Mouse (Mus musculus) G1E (cell line): ENCODE results near the gene Padi6.

Source experiments
- CTCF ChIP-seq: IDR thresholded peaks from 2 replicates; pipeline ENCODE4 v1.5.1; 2012; ENCODE audit warnings: low read depth, low read length, inconsistent platforms, mixed read lengths
- GATA1 ChIP-seq: IDR thresholded peaks from 2 replicates; pipeline ENCODE4 v1.6.1; 2012; ENCODE audit warnings: borderline replicate concordance, low read length, inconsistent platforms, mixed read lengths
- GATA2 ChIP-seq: IDR thresholded peaks from 2 replicates; pipeline ENCODE4 v1.6.1; 2012; ENCODE audit warnings: low read depth, low read length, inconsistent platforms, borderline replicate concordance
- POLR2AphosphoS5 ChIP-seq: IDR thresholded peaks from 2 replicates; pipeline ENCODE4 v1.6.1; 2012; ENCODE audit warnings: low read depth, low read length, inconsistent platforms; ENCODE audit not compliant: insufficient replicate concordance
- TAL1 ChIP-seq: conservative IDR thresholded peaks from 2 replicates; pipeline ENCODE4 v1.6.1; 2012; ENCODE audit warnings: low read depth, low read length, inconsistent platforms, mixed read lengths

DNA sequence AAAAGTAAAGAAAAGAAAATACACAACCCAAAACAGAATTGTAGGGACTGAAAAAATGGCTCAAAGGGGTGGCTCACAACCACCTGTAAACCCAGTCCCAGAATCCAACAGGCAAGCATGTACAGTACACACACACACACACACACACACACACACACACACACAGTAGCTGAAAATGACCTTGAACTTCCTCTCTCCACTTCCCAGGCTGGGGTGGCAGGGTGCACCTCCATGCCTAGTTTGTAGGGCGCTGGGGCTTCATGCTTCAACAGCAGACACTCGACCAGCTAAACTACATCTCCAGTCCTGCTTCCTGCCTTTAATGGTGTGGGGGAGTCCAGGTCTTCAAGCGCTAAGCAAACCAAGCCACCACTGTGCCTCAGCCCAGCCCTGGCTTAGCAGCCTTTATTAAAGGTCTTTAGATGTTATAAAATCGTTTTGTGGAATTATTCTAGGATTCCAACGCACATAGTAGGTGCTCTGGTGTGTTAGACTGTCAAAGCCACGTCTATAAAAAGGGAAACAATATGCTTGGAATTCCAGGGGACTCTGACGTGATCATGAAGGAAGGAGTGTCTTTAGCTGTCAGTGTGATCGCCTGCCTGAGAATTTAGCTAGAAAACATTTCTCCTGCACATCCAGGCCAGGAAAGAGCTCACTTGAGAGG, 61.6 kb downstream of the Padi6 start:
- no peak for TF ChIP-seq CTCF
- TF ChIP-seq GATA1: no peak
- TF ChIP-seq POLR2AphosphoS5: no peak
- TF ChIP-seq TAL1: no peak
- no peak for TF ChIP-seq GATA2
